Mouse (Mus musculus): ENCODE results near the gene Adamtsl5. TPM values are rescaled to one million over a fixed set of nuclear protein-coding genes. Genes with fewer than 3 reads are reported as not detected.
"Not testable (repeated sequence)": the region's sequence is repeated elsewhere in the genome, so short reads cannot be mapped to it uniquely, and the experiment has no call there.

Adamtsl5 gene
- total RNA-seq, 2 experiments from 2014 or later, result 2.0 to 4.2 TPM

- DNase-seq (ENCODE audit: low spot score in 2 of 2); intact Hi-C loops (cut with DNase I): not testable (repeated sequence)
Measured at GRCm38 (mm10) chr10:80345929-80346328, 2.3 kb downstream of the Adamtsl5 start.

GRCm38 (mm10) chr10:80345122-80345521 lies 3.1 kb downstream of the Adamtsl5 start:
- intact Hi-C loops (cut with DNase I), result no loop called here
- DNase-seq (ENCODE audit: low spot score in 2 of 2), result no peak

GRCm38 (mm10) chr10:80344131-80344661 lies 4.0 kb downstream of the Adamtsl5 start:
- intact Hi-C loops (cut with DNase I), result no loop called here
- DNase-seq (ENCODE audit: low spot score in 2 of 2), result no peak

GRCm38 (mm10) chr10:80343425-80343895 lies 4.8 kb downstream of the Adamtsl5 start:
- no peak for DNase-seq (ENCODE audit: low spot score in 2 of 2)
- intact Hi-C loops (cut with DNase I), result no loop called here

- intact Hi-C loops (cut with DNase I), result no loop called here
- peak in 1 of 2 experiments; percentile 65 for DNase-seq (ENCODE audit: low spot score in 2 of 2)
Measured at GRCm38 (mm10) chr10:80342749-80343424, 5.3 kb downstream of the Adamtsl5 start.

- intact Hi-C loops (cut with DNase I), result no loop called here
- DNase-seq (ENCODE audit: low spot score in 2 of 2), result no peak
Measured at GRCm38 (mm10) chr10:80342305-80342748, 5.9 kb downstream of the Adamtsl5 start.

GRCm38 (mm10) chr10:80341491-80342304 lies 6.5 kb downstream of the Adamtsl5 start:
- intact Hi-C loops (cut with DNase I), result loop anchor here (2.0 kb wide), 1 partner anchor 33 kb away; no protein-coding TSS in a partner anchor
- no peak for DNase-seq (ENCODE audit: low spot score in 2 of 2)

- DNase-seq (ENCODE audit: low spot score in 2 of 2), result no peak
- intact Hi-C loops (cut with DNase I), result loop anchor here (2.0 kb wide), 1 partner anchor 34 kb away; no protein-coding TSS in a partner anchor
Measured at GRCm38 (mm10) chr10:80341026-80341425, 7.2 kb downstream of the Adamtsl5 start.

GRCm38 (mm10) chr10:80339941-80340750 lies 8.1 kb downstream of the Adamtsl5 start:
- intact Hi-C loops (cut with DNase I), result loop anchor here (2.0 kb wide), 1 partner anchor 35 kb away; no protein-coding TSS in a partner anchor

GRCm38 (mm10) chr10:80336263-80336662 lies 11.9 kb downstream of the Adamtsl5 start:
- DNase-seq (ENCODE audit: low spot score in 2 of 2), result no peak
- intact Hi-C loops (cut with DNase I), result no loop called here

More at GRCm38 (mm10) chr10:80339941-80340750, 8.1 kb downstream of the Adamtsl5 start:
- DNase-seq (ENCODE audit: low spot score in 2 of 2), result peak; percentile 84 to 87

- intact Hi-C loops (cut with DNase I), result no loop called here
- DNase-seq (ENCODE audit: low spot score in 2 of 2), result no peak
Measured at GRCm38 (mm10) chr10:80332525-80332989, 15.7 kb downstream of the Adamtsl5 start.

- intact Hi-C loops (cut with DNase I), result no loop called here
- DNase-seq (ENCODE audit: low spot score in 2 of 2), result no peak
Measured at GRCm38 (mm10) chr10:80331636-80332524, 16.3 kb downstream of the Adamtsl5 start.

- intact Hi-C loops (cut with DNase I), result no loop called here
- no peak for DNase-seq (ENCODE audit: low spot score in 2 of 2)
Measured at GRCm38 (mm10) chr10:80330888-80331287, 17.3 kb downstream of the Adamtsl5 start.

GRCm38 (mm10) chr10:80330084-80330483 lies 18.1 kb downstream of the Adamtsl5 start:
- intact Hi-C loops (cut with DNase I), result no loop called here
- DNase-seq (ENCODE audit: low spot score in 2 of 2), result no peak

- intact Hi-C loops (cut with DNase I), result no loop called here
- DNase-seq (ENCODE audit: low spot score in 2 of 2), result peak; percentile 94 to 99
Measured at GRCm38 (mm10) chr10:80329273-80330081, 18.7 kb downstream of the Adamtsl5 start, which contains the start of the genes Pcsk4 and Reep6. Pcsk4 (minus strand) TSS chr10:80329498. Reep6 (plus strand) TSS chr10:80329953.

GRCm38 (mm10) chr10:80325045-80325444 lies 23.2 kb downstream of the Adamtsl5 start:
- intact Hi-C loops (cut with DNase I), result no loop called here
- DNase-seq (ENCODE audit: low spot score in 2 of 2), result no peak
